Mouse (Mus musculus) kidney, adult 2 months (tissue): ENCODE data around the gene Cpne6.

Experiments used
- CTCF ChIP-seq: fragments of 200-500 bp; conservative IDR thresholded peaks from 2 replicates; pipeline ENCODE4 v1.5.1; 2011; ENCODE audit warnings: low read depth, mild to moderate bottlenecking, control low read depth, low read length, moderate library complexity, mixed read lengths; ENCODE audit not compliant: insufficient read depth, insufficient read length
- POLR2A ChIP-seq: fragments of 200-500 bp; IDR thresholded peaks from one replicate; pipeline ENCODE4 v1.6.1; 2011; ENCODE audit warnings: low read depth, low read length, control low read depth

- no peak for TF ChIP-seq CTCF
- no peak for TF ChIP-seq POLR2A
These were observed 3.7 kb downstream of the Cpne6 start for GRCm38 (mm10) chr14:55513927-55514326.
